Mouse (Mus musculus) ES-Bruce4 (cell line): ENCODE measurements around the gene Prpsap1. TPM values are rescaled to one million over a fixed set of nuclear protein-coding genes. Genes with fewer than 3 reads are reported as not detected.

ENCODE experiments used
- H3K27ac ChIP-seq: 2 replicates; pipeline ENCODE4 v1.5.1; 2012; ENCODE audit warnings: low read length, inconsistent platforms; ENCODE audit not compliant: insufficient read depth
- H3K27me3 ChIP-seq: 2 replicates; pipeline ENCODE4 v1.6.1; 2012; ENCODE audit warnings: mild to moderate bottlenecking, low read length, inconsistent platforms; ENCODE audit not compliant: control insufficient read depth, poor library complexity, insufficient read depth, severe bottlenecking
- H3K36me3 ChIP-seq: 2 replicates; pipeline ENCODE4 v1.6.1; 2012; ENCODE audit warnings: inconsistent platforms, mild to moderate bottlenecking, low read length, moderate library complexity; ENCODE audit not compliant: control insufficient read depth, poor library complexity, insufficient read depth, severe bottlenecking
- H3K4me1 ChIP-seq: one replicate; pipeline ENCODE4 v1.8.1; 2011; ENCODE audit warnings: low read length; ENCODE audit not compliant: control insufficient read depth, insufficient read depth
- H3K4me3 ChIP-seq: 2 replicates; pipeline ENCODE4 v1.5.1; 2011; ENCODE audit warnings: low read depth, mild to moderate bottlenecking, low read length
- H3K9ac ChIP-seq: 2 replicates; pipeline ENCODE4 v1.6.1; 2012; ENCODE audit warnings: low read depth, mild to moderate bottlenecking, inconsistent platforms; ENCODE audit not compliant: poor library complexity, severe bottlenecking
- H3K9me3 ChIP-seq: replicated peaks from 2 replicates; pipeline ENCODE4 v1.6.1; 2012; ENCODE audit warnings: mild to moderate bottlenecking, low read length, inconsistent platforms; ENCODE audit not compliant: control insufficient read depth, poor library complexity, insufficient read depth, severe bottlenecking
- CTCF ChIP-seq: IDR thresholded peaks from one replicate; pipeline ENCODE4 v1.8.1; 2011; ENCODE audit warnings: low read depth, low read length
- EP300 ChIP-seq: IDR thresholded peaks from 2 replicates; pipeline ENCODE4 v1.6.1; 2011; ENCODE audit warnings: low read depth, low read length; ENCODE audit not compliant: insufficient read depth
- POLR2A ChIP-seq: IDR thresholded peaks from one replicate; pipeline ENCODE4 v1.8.1; 2011; ENCODE audit warnings: low read length; ENCODE audit not compliant: insufficient read depth
- polyA plus RNA-seq: library from polyadenylated mRNA; stranded (reverse); fragments of >200 nt; gene quantifications from 2 replicates; pipeline ENCODE4 v1.2.4, GENCODE M21; 2011; ENCODE audit warnings: low read depth; ENCODE audit not compliant: missing spikeins, insufficient read depth, insufficient read length

Prpsap1 gene
- polyA plus RNA-seq, 1 experiment: 116 TPM

- Histone ChIP-seq H3K27ac (peak overlapping the region; percentile 41; the same call in 1 of the 2 replicates), H3K9me3 (no peaks in the 10 kb centered on the region), H3K9ac (no peak overlapping the region), H3K4me3 (no peak overlapping the region), H3K27me3 (no peaks in the 10 kb centered on the region), H3K4me1 (peaks cover 6% of the 10 kb centered on the region), H3K36me3 (no peaks in the 10 kb centered on the region)
- no peak for TF ChIP-seq CTCF
- TF ChIP-seq POLR2A: no peak
- 0 out of 2 replicates have a peak, but pooled peaks have one; percentile 38 for TF ChIP-seq EP300
Measured at GRCm38 (mm10) chr11:116422562-116422961, 71.4 kb downstream of the Prpsap1 start.

DNA sequence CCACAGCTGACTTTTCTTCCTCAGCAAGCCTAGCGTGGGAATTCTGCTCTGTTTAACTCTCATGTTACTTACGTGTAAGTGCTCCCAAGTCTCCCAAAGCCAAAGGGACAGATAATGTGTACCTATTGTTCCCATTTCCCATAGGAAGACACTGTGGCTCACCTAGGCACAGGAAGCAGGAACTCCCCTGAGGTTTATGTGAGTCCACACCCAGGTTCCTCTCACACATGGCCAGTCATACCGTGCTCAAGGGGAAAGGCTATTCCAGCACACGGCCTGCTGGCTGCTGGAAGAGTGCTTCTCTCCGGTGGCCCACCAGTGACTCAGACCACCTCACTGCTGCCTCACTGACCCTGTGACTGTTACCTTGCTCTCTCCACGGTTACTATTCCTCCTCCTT, 72.9 kb downstream of the Prpsap1 start:
- no peak overlapping the region for H3K27ac ChIP-seq
- no peak overlapping the region for H3K4me3 ChIP-seq
- H3K4me1 ChIP-seq: peaks cover 6% of the 10 kb centered on the region
- H3K36me3 ChIP-seq: no peaks in the 10 kb centered on the region
- H3K9ac ChIP-seq: no peak overlapping the region
- TF ChIP-seq POLR2A (no peak), EP300 (no peak), CTCF (no peak)
- no peaks in the 10 kb centered on the region for H3K9me3 ChIP-seq
- no peaks in the 10 kb centered on the region for H3K27me3 ChIP-seq

Other genes with a start within 250 kb of the Prpsap1 start
- 101 and 107 TPM in 2 replicates for gene Srp68, start 220.0 kb downstream of the Prpsap1 start, polyA plus RNA-seq
- gene Galr2, start 213.3 kb downstream of the Prpsap1 start, polyA plus RNA-seq: 0.35 and 0.61 TPM in 2 replicates
- 93.3 and 95.2 TPM in 2 replicates for gene Exoc7, start 187.0 kb downstream of the Prpsap1 start, polyA plus RNA-seq
- 11.7 and 12.3 TPM in 2 replicates for gene Foxj1, start 158.8 kb downstream of the Prpsap1 start, polyA plus RNA-seq
- gene Rnf157, start 81.2 kb downstream of the Prpsap1 start, polyA plus RNA-seq: 23.1 and 31.8 TPM in 2 replicates
- gene Ubald2, start 60.1 kb downstream of the Prpsap1 start, polyA plus RNA-seq: 443 and 531 TPM in 2 replicates
- 0.58 and 1.3 TPM in 2 replicates for gene Qrich2, start 28.0 kb downstream of the Prpsap1 start, polyA plus RNA-seq
- gene Sphk1, start 36.7 kb upstream of the Prpsap1 start, polyA plus RNA-seq: 0.64 and 0.88 TPM in 2 replicates
- 36.1 and 43.6 TPM in 2 replicates for gene Ube2o, start 87.2 kb upstream of the Prpsap1 start, polyA plus RNA-seq
- gene Aanat, start 92.2 kb upstream of the Prpsap1 start, polyA plus RNA-seq: not detected in 2 replicates
- 36.5 and 39.1 TPM in 2 replicates for gene Rhbdf2, start 132.8 kb upstream of the Prpsap1 start, polyA plus RNA-seq
- gene Prcd, start 159.3 kb upstream of the Prpsap1 start, polyA plus RNA-seq: not detected in 2 replicates
- not detected in 2 replicates for gene Cygb, start 160.1 kb upstream of the Prpsap1 start, polyA plus RNA-seq